Mouse (Mus musculus) c-Kit-positive CD71-negative TER-119-negative erythroid progenitor cells, embryonic 14.5 days (primary cell): ENCODE measurements around the gene Nfkbia.

ENCODE experiments used
- DNase-seq: peaks from one replicate; pipeline ENCODE4 v3.0.0-alpha.2; 2013; ENCODE audit warnings: low read depth

Nfkbia gene

DNA sequence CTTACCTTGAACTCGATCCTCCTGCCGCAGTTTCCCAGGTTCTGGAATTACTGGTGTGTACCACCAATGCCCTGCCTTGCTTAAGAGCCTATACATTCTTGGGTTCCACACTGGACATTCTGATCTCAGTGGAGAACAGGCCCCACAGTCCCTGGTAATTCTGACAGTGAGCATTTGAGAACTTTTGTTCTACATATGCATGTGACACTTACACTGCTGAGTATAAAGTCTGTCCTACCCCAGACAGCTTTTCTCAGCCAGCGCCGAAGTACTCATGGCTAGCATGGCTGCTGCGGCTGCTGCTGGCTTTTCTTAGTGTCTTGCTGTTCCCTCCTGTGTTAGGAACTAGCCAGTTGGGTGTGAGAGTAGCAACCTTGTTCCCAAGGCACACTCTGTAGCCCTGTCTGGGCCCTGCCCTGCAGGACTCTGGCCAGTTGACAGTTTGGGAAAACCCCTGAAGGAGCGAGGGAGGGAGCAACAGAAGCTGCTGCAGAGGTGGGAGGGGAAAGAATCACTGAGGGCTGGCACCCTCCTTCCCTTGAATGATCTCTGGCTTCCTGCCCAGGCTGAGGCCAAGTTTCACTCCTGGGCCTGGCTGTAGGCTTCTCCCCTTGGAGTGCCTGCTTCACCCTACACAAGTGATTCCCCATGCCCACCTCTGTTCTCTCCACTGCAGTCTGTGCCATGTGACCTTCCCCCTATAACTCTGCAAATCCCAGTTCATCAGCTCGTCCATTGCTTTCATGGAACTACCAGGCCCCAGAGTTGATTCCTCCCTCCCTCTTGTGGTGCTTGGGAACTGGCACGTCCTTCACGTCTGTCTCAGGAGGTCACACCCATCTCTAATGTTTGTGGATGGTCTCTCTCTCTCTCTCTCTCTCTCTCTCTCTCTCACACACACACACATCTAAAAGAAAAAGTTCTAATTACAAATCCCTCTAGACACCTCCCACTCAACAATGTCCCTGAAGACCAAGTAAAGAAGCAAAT is 49.3 kb downstream of the Nfkbia start:
- DNase-seq, result no peak

DNA sequence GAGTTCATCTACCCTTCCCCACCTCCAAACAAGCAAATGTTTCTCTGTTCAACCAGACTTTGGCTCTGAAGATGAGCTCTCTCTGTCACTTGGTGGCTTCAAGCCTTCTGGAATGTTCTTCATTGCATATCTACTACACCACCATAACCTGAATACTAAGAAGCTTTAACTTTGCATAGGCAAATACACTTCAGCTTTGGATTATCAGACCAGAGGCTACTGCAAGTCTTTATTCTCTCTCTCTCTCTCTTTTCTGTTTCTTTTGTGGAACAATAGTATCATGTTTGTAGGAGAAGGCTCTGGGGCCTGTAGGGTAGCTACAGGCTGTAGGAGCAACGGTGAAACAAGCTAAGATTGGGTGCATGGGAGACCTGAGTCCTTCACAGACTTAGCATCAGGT is 50.2 kb downstream of the Nfkbia start:
- no peak for DNase-seq

DNA sequence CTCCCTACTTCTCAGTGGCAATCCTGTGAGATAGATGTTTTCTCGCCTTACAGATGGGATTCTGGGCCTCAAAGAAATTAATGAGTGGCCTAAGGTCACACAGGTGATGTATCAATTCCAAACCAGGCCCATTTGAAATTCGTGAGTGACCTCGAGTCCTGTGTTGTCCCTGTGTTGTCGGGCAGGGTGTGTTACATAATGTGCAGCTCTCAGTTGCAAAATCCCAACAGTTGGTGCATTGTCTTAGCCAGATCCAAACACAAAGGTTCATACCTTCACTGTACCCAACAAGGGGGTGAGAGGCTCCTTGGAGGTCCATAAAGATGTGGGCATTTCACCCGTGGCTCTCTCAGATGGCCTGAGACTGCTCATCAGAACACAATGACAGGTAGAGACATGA is 52.0 kb downstream of the Nfkbia start:
- DNase-seq, result no peak
